Mouse (Mus musculus) left cerebral cortex, adult 6 months (tissue): ENCODE results near the gene Ccdc117. TPM values are rescaled to one million over a fixed set of nuclear protein-coding genes. Genes with fewer than 3 reads are reported as not detected.

Source experiments
- long read RNA-seq, 2 experiments: library from polyadenylated mRNA; unstranded; transcript quantifications; one replicate each; pipeline ENCODE4 v2.0.0; 2019 to 2020
- polyA plus RNA-seq: library from polyadenylated mRNA; unstranded; fragments of <200 nt; fragmentation: Nextera tagmentation; gene quantifications from 2 replicates; pipeline ENCODE4 v1.2.3, GENCODE M21; 2021

The Ccdc117 gene
- 3.2 and 6.1 TPM in 2 replicates for polyA plus RNA-seq
- long read RNA-seq, experiment 1, transcript Ccdc117-201 (5 exons, 3,372 nt), result major isoform, 151 of 177 reads
- long read RNA-seq, experiment 1, partial matches to known transcripts, result 8 of 177 reads
- long read RNA-seq, experiment 1, other reads (novel, unspliced or antisense), result 18 of 177 reads
- long read RNA-seq, experiment 2, partial matches to known transcripts, result 5 of 9 reads
- long read RNA-seq, experiment 2, other reads (novel, unspliced or antisense), result 0 of 9 reads

DNA sequence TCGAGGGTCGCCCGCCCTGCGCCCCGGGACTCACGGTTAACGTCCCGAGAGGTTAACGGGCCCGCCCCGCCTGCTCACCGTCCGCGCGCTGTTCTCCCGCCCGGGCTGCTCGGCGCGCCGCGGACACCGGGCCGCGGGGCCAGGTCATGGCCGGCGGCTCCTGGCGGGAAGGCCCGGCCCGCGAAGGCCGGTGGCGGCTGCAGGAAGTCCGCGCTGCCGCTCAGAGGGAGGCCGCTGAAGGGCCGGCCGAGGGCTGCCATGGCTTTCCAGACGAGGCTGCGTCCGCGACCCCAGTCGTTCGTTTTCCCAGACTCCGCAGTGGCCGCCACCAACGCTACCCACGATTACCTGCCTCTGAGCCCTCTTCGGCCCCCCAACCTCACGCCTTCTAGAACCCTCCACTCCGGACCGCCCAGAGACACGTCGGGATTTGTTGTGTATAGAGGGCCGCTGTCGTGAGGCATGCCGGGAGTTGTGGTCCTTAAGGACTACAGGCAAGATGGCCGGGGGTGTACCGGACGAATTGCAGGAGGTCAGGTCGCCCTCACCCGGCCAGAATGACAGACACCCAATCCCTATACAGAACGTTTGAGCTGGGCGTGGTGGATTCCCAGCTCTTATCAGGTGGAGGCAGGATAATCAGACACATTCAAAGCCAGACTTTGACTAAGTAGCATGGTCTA is at the start of gene Ccdc117:
Gene Ccdc117, minus strand, starts transcription at position 389 of the 683 bp plus-strand sequence.

DNA sequence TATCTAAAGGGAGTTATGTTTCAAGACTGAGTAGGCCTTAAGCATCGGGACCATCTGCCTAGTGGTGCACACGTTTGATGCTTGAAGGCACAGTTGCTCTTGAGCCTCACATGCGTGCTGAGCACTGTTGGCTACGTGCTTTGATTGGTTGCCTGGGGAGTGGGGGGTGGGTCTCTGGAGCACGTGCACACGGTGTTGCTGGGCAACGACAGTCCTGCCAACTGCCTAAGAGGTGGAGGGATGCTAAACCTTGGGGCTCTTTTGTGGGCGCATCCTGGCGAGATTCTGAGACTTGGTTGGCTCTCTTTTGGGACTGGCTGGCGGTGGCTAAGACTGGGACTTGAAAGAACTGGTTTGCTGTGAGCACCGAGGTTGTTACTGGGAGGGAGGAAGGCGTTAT is 27.5 kb upstream of the Ccdc117 start, which contains the start of gene Ankrd36:
Gene Ankrd36, plus strand, starts transcription at position 211 of the 400 bp plus-strand sequence.

DNA sequence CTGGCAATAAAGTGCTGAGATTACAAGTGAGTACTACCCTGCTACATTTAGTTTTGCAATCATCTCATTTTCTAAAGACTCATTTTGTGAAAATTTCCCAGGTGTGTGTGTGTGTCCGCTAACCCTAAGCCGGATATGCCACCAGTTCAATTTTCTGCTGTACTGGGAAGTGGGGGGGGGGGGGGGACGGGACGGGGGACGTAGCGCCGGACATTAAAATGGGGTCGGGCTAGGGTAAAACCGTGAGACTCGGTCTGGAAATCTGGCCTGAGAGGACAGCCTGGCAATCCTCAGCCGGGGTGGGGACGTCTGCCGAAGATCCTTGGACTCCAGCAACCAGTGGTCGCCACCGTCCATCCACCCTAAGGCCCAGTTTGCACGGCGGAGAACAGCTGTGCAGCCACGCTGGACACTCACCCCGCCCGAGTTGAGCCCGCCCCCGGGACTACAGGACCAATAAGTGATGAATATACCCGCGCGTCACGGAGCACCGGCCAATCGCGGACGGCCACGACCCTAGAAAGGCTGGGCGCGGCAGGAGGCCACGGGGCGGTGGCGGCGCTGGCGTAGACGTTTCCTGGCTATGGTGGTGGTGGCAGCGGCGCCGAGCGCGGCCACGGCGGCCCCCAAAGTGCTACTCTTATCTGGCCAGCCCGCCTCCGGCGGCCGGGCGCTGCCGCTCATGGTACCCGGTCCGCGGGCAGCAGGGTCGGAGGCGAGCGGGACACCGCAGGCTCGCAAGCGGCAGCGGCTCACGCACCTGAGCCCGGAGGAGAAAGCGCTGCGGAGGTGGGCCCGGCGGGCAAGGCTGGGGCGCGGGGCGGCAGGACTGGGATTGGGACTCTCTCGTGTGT is 21.3 kb downstream of the Ccdc117 start, which contains the start of gene Xbp1:
Gene Xbp1, plus strand, starts transcription at position 248 of the 854 bp plus-strand sequence.

Other genes with a start within 250 kb of the Ccdc117 start
- gene Znrf3, start 97.3 kb downstream of the Ccdc117 start, polyA plus RNA-seq, result 14.2 and 20.0 TPM in 2 replicates
- 94.4 and 94.6 TPM in 2 replicates for gene Xbp1, start 21.5 kb downstream of the Ccdc117 start, polyA plus RNA-seq
- not detected in 2 replicates for gene Ankrd36, start 27.5 kb upstream of the Ccdc117 start, polyA plus RNA-seq
- gene Mrps24, start 173.5 kb upstream of the Ccdc117 start, polyA plus RNA-seq, result 278 and 281 TPM in 2 replicates
- 26.7 and 30.7 TPM in 2 replicates for gene Urgcp, start 220.2 kb upstream of the Ccdc117 start, polyA plus RNA-seq
- 61.8 and 68.9 TPM in 2 replicates for gene Dbnl, start 246.3 kb upstream of the Ccdc117 start, polyA plus RNA-seq